Mouse (Mus musculus): ENCODE measurements around the gene Gpr3. TPM values are rescaled to one million over a fixed set of nuclear protein-coding genes. Genes with fewer than 3 reads are reported as not detected.
A peak's percentile ranks its signal among the peaks of the same experiment; 100 is the strongest.

The Gpr3 gene
- polyA plus RNA-seq, 1 experiment from 2014 or later = not detected

DNA sequence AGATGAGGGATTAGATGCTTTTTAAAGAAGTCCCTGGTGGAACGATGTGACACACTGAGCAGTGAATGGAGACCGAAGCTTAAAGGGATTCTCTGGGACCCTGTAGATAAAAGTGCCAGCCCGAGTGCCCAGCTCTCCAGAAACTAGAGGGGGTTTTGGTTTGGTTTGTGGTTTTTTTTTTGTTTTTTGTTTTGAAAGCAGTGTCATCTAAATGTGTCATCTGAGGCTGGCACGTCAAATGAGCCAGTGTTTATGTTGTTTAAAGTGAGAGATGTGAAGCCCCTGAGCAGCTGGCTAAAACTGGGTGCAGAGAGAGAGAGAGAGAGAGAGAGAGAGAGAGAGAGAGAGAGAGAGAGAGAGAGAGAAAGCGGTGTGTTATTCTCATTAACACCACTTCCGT is 50.1 kb downstream of the Gpr3 start:
- ATAC-seq (no peak), DNase-seq (ENCODE audit: low spot score) (no peak)
- Histone ChIP-seq H3K9me3 (ENCODE audit: low read length) (no peaks in the 10 kb centered on the region), H3K4me3 (ENCODE audit: low read depth, low read length) (no peak overlapping the region), H3K27ac (ENCODE audit: low read length) (no peak overlapping the region), H3K4me2 (replicated peaks; ENCODE audit: low read depth, low read length) (no peak overlapping the region), H3K4me1 (ENCODE audit: insufficient read depth, low read depth, low read length) (peaks cover 7% of the 10 kb centered on the region; the same call in 1 of the 2 replicates), H3K36me3 (ENCODE audit: insufficient read depth, low read length) (0 out of 2 replicates have a peak, but pooled peaks cover 7% of the 10 kb centered on the region), H3K27me3 (replicated peaks; ENCODE audit: insufficient read depth, low read length) (no peaks in the 10 kb centered on the region), H3K9ac (replicated peaks; ENCODE audit: low read depth) (no peak overlapping the region)
- TF ChIP-seq EP300 (IDR thresholded peaks at IDR 0.05) (no peak), CTCF (IDR thresholded peaks at IDR 0.05) (no peak)
- 58% methylated on average over 6 of the region's 6 CpGs for WGBS

GRCm38 (mm10) chr4:133160821-133161220 is 51.5 kb downstream of the Gpr3 start:
- TF ChIP-seq EP300 (IDR thresholded peaks at IDR 0.05) (no peak), CTCF (IDR thresholded peaks at IDR 0.05) (no peak)
- 0 out of 2 replicates have a peak, but pooled peaks cover 7% of the 10 kb centered on the region for H3K36me3 ChIP-seq (ENCODE audit: insufficient read depth, low read length)
- no peak overlapping the region for H3K4me3 ChIP-seq (ENCODE audit: low read depth, low read length)
- DNase-seq (ENCODE audit: low spot score) = peak; percentile 27
- 55% methylated on average over 4 of the region's 4 CpGs for WGBS
- ATAC-seq = no peak
- no peak overlapping the region for H3K9ac ChIP-seq (replicated peaks; ENCODE audit: low read depth)
- no peaks in the 10 kb centered on the region for H3K9me3 ChIP-seq (ENCODE audit: low read length)
- no peak overlapping the region for H3K27ac ChIP-seq (ENCODE audit: low read length)
- no peaks in the 10 kb centered on the region for H3K27me3 ChIP-seq (replicated peaks; ENCODE audit: insufficient read depth, low read length)
- peaks cover 10% of the 10 kb centered on the region; the same call in 1 of the 2 replicates for H3K4me1 ChIP-seq (ENCODE audit: insufficient read depth, low read depth, low read length)
- H3K4me2 ChIP-seq (replicated peaks; ENCODE audit: low read depth, low read length) = no peak overlapping the region

DNA sequence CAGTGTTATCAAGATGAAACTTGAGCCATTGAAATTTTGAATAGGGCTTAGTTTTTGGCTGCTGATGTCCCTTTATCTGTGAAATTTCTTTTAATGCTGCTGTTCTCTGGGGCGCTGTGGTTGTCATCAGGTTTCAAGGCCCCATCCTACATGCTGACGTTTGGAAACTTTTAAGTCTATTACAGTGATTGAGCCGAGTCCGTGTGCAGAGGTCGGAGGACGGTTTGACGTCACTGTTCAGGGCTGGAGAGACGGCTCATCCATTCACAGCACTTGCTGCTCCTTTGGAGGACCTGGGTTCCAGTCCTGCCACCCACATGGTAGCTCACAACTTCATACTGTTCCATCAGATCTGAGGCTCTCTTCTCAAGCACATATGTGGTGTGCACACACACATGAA is 52.1 kb downstream of the Gpr3 start:
- DNase-seq (ENCODE audit: low spot score) (no peak), ATAC-seq (no peak)
- no peak overlapping the region for H3K4me2 ChIP-seq (replicated peaks; ENCODE audit: low read depth, low read length)
- 84% methylated on average over 8 of the region's 8 CpGs for WGBS
- H3K4me1 ChIP-seq (ENCODE audit: insufficient read depth, low read depth, low read length) = peaks cover 10% of the 10 kb centered on the region; the same call in 1 of the 2 replicates
- no peak overlapping the region for H3K4me3 ChIP-seq (ENCODE audit: low read depth, low read length)
- H3K9ac ChIP-seq (replicated peaks; ENCODE audit: low read depth) = no peak overlapping the region
- H3K27me3 ChIP-seq (replicated peaks; ENCODE audit: insufficient read depth, low read length) = no peaks in the 10 kb centered on the region
- no peaks in the 10 kb centered on the region for H3K9me3 ChIP-seq (ENCODE audit: low read length)
- no peak overlapping the region for H3K27ac ChIP-seq (ENCODE audit: low read length)
- TF ChIP-seq CTCF (IDR thresholded peaks at IDR 0.05) = no peak
- TF ChIP-seq EP300 (IDR thresholded peaks at IDR 0.05) = no peak
- 0 out of 2 replicates have a peak, but pooled peaks cover 7% of the 10 kb centered on the region for H3K36me3 ChIP-seq (ENCODE audit: insufficient read depth, low read length)

DNA sequence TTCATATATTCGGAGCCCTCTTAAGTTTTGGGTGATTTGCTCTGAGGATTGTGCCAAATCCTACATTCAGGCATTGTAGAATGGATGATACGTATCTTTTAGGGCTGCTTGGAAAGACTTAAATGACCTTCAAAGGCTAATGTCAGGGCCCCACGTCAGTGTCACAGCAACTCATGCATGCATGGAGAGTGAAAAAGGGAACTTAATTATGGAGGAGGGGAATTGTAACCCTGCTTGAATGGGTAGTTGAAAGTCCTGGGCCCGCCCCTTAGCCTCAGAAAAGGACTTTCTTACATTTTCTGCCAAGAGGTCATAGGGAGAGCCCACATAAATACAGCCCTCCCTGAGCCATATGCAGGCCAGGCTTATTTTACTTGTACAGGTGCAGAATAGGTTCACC is 52.7 kb downstream of the Gpr3 start:
- H3K27me3 ChIP-seq (replicated peaks; ENCODE audit: insufficient read depth, low read length) = no peaks in the 10 kb centered on the region
- DNase-seq (ENCODE audit: low spot score) (no peak), ATAC-seq (no peak)
- no peak overlapping the region for H3K4me3 ChIP-seq (ENCODE audit: low read depth, low read length)
- peaks cover 10% of the 10 kb centered on the region; the same call in 1 of the 2 replicates for H3K4me1 ChIP-seq (ENCODE audit: insufficient read depth, low read depth, low read length)
- H3K27ac ChIP-seq (ENCODE audit: low read length) = 0 out of 2 replicates have a peak overlapping the region, but pooled peaks have one; percentile 11
- 81% methylated on average over 4 of the region's 4 CpGs for WGBS
- TF ChIP-seq CTCF (IDR thresholded peaks at IDR 0.05) = no peak
- no peak overlapping the region for H3K4me2 ChIP-seq (replicated peaks; ENCODE audit: low read depth, low read length)
- H3K9me3 ChIP-seq (ENCODE audit: low read length) = no peaks in the 10 kb centered on the region
- 0 out of 2 replicates have a peak, but pooled peaks cover 7% of the 10 kb centered on the region for H3K36me3 ChIP-seq (ENCODE audit: insufficient read depth, low read length)
- H3K9ac ChIP-seq (replicated peaks; ENCODE audit: low read depth) = no peak overlapping the region

Small RNA genes within 50 kb of the gene (microRNA-seq; reads per million reads assigned to microRNA genes)
- 0.98 reads per million for gene Mir7017

Other genes starting within 250 kb of the Gpr3 start
- 4.0 and 4.7 TPM in 2 replicates for gene Fgr, start 238.4 kb downstream of the Gpr3 start, polyA plus RNA-seq (2015; fragmentation: Nextera tagmentation; extraction: Ambion mirVana)
- 3.9 and 4.4 TPM in 2 replicates for gene Ahdc1, start 201.3 kb downstream of the Gpr3 start, polyA plus RNA-seq (2015; fragmentation: Nextera tagmentation; extraction: Ambion mirVana)
- gene Wasf2, start 82.0 kb downstream of the Gpr3 start, polyA plus RNA-seq (2015; fragmentation: Nextera tagmentation; extraction: Ambion mirVana) = 149 and 153 TPM in 2 replicates
- 8.7 and 10.3 TPM in 2 replicates for gene Cd164l2, start 405 bp downstream of the Gpr3 start, polyA plus RNA-seq (2015; fragmentation: Nextera tagmentation; extraction: Ambion mirVana)
- gene Map3k6, start 28.3 kb upstream of the Gpr3 start, polyA plus RNA-seq (2015; fragmentation: Nextera tagmentation; extraction: Ambion mirVana) = 7.8 and 18.7 TPM in 2 replicates
- gene Sytl1, start 50.6 kb upstream of the Gpr3 start, polyA plus RNA-seq (2015; fragmentation: Nextera tagmentation; extraction: Ambion mirVana) = 3.1 and 3.3 TPM in 2 replicates
- gene Tmem222, start 65.3 kb upstream of the Gpr3 start, polyA plus RNA-seq (2015; fragmentation: Nextera tagmentation; extraction: Ambion mirVana) = 47.2 and 58.1 TPM in 2 replicates
- gene Wdtc1, start 140.9 kb upstream of the Gpr3 start, polyA plus RNA-seq (2015; fragmentation: Nextera tagmentation; extraction: Ambion mirVana) = 9.2 and 9.9 TPM in 2 replicates
- gene Slc9a1, start 157.2 kb upstream of the Gpr3 start, polyA plus RNA-seq (2015; fragmentation: Nextera tagmentation; extraction: Ambion mirVana) = 5.4 and 6.0 TPM in 2 replicates